Mouse (Mus musculus) MEL (cell line): ENCODE data around the gene Rpn1. TPM values are rescaled to one million over a fixed set of nuclear protein-coding genes. Genes with fewer than 3 reads are reported as not detected.

Experiments used
- DNase-seq: peaks from one replicate; pipeline ENCODE4 v3.0.0; 2011; ENCODE audit warnings: low read depth, low spot score
- H3K27ac ChIP-seq: 2 replicates; pipeline ENCODE4 v1.5.1; 2012; ENCODE audit warnings: low read depth, mild to moderate bottlenecking, control low read depth, low read length, moderate library complexity; ENCODE audit not compliant: control insufficient read depth
- H3K27me3 ChIP-seq, 2 experiments: fragments of 150-350 bp in 1 of 2; sonication (generic) in 1 of 2; 2 replicates each; pipeline ENCODE4 v1.6.1; 2012; ENCODE audit warnings: low read length in 2 of 2, mild to moderate bottlenecking in 2 of 2, improper control_type of control experiment in 1 of 2, moderate library complexity in 1 of 2; ENCODE audit not compliant: insufficient read depth in 2 of 2, control insufficient read depth in 1 of 2
- H3K36me3 ChIP-seq, 2 experiments: 2 replicates each; pipeline ENCODE4 v1.6.1; 2012 to 2014; ENCODE audit warnings: low read length in 2 of 2, improper control_type of control experiment in 1 of 2, inconsistent platforms in 1 of 2, mild to moderate bottlenecking in 1 of 2; ENCODE audit not compliant: insufficient read depth in 2 of 2, control insufficient read depth in 1 of 2
- H3K4me1 ChIP-seq, 2 experiments: fragments of 150-350 bp in 1 of 2; sonication (generic) in 1 of 2; 2 replicates each; pipeline ENCODE4 v1.6.1; 2012; ENCODE audit warnings: low read length in 2 of 2, improper control_type of control experiment in 1 of 2, mild to moderate bottlenecking in 1 of 2; ENCODE audit not compliant: insufficient read depth in 2 of 2, control insufficient read depth in 1 of 2
- H3K4me3 ChIP-seq, 2 experiments: fragments of 150-350 bp in 1 of 2; sonication (generic) in 1 of 2; 2 replicates each; pipeline ENCODE4 v1.5.1; 2012; ENCODE audit warnings: low read depth in 2 of 2, low read length in 2 of 2, mild to moderate bottlenecking in 2 of 2, moderate library complexity in 2 of 2, control low read depth in 1 of 2, improper control_type of control experiment in 1 of 2; ENCODE audit not compliant: control insufficient read depth in 1 of 2, insufficient read depth in 1 of 2
- H3K79me2 ChIP-seq: 2 replicates; pipeline ENCODE4 v1.6.1; 2012; ENCODE audit warnings: mild to moderate bottlenecking, low read length, moderate library complexity; ENCODE audit not compliant: control insufficient read depth, poor library complexity, insufficient read depth
- H3K9ac ChIP-seq: 2 replicates; pipeline ENCODE4 v1.6.1; 2012; ENCODE audit warnings: low read depth, mild to moderate bottlenecking, control low read depth, low read length, moderate library complexity; ENCODE audit not compliant: control insufficient read depth, poor library complexity, severe bottlenecking
- H3K9me3 ChIP-seq: fragments of 150-350 bp; sonication (generic); replicated peaks from 2 replicates; pipeline ENCODE4 v1.6.1; 2012; ENCODE audit warnings: mild to moderate bottlenecking, low read length, improper control_type of control experiment, moderate library complexity; ENCODE audit not compliant: insufficient read depth
- CHD1 ChIP-seq: IDR thresholded peaks from 2 replicates; pipeline ENCODE4 v1.6.1; 2012; ENCODE audit warnings: low read depth, mild to moderate bottlenecking, inconsistent platforms, low read length, improper control_type of control experiment
- CTCF ChIP-seq, 3 experiments: IDR thresholded peaks in 2 of 3; conservative IDR thresholded peaks in 1 of 3; 2 replicates each; pipeline ENCODE4 v1.5.1; 2011 to 2012; ENCODE audit warnings: low read length in 3 of 3, low read depth in 2 of 3, mild to moderate bottlenecking in 2 of 3, improper control_type of control experiment in 1 of 3, inconsistent platforms in 1 of 3, mixed read lengths in 1 of 3, moderate library complexity in 1 of 3; ENCODE audit not compliant: control insufficient read depth in 1 of 3, insufficient read depth in 1 of 3, poor library complexity in 1 of 3, severe bottlenecking in 1 of 3
- ELF1 ChIP-seq: IDR thresholded peaks from 2 replicates; pipeline ENCODE4 v1.6.1; 2014; ENCODE audit warnings: low read depth, mild to moderate bottlenecking, inconsistent platforms, low read length, improper control_type of control experiment, moderate library complexity
- EP300 ChIP-seq, 2 experiments: IDR thresholded peaks; 2 replicates each; pipeline ENCODE4 v1.6.1; 2011; ENCODE audit warnings: improper control_type of control experiment in 2 of 2, low read length in 2 of 2, low read depth in 1 of 2, mild to moderate bottlenecking in 1 of 2
- ETS1 ChIP-seq: IDR thresholded peaks from 2 replicates; pipeline ENCODE4 v1.6.1; 2012; ENCODE audit warnings: low read depth, mild to moderate bottlenecking, inconsistent platforms, low read length, improper control_type of control experiment, moderate library complexity
- GATA1 ChIP-seq: IDR thresholded peaks from 2 replicates; pipeline ENCODE4 v1.6.1; 2011; ENCODE audit warnings: low read depth, low read length, improper control_type of control experiment
- HCFC1 ChIP-seq: IDR thresholded peaks from 2 replicates; pipeline ENCODE4 v1.6.1; 2012; ENCODE audit warnings: low read depth, mild to moderate bottlenecking, inconsistent platforms, low read length, improper control_type of control experiment, moderate library complexity
- JUND ChIP-seq: IDR thresholded peaks from 2 replicates; pipeline ENCODE4 v1.6.1; 2011; ENCODE audit warnings: low read depth, mild to moderate bottlenecking, improper control_type of control experiment, low read length
- KAT2A ChIP-seq: conservative IDR thresholded peaks from 2 replicates; pipeline ENCODE4 v1.6.1; 2012; ENCODE audit warnings: low read depth, low read length, improper control_type of control experiment, inconsistent platforms
- MEF2A ChIP-seq: IDR thresholded peaks from 2 replicates; pipeline ENCODE4 v1.6.1; 2014; ENCODE audit warnings: low read depth, mild to moderate bottlenecking, inconsistent platforms, low read length, improper control_type of control experiment; ENCODE audit not compliant: poor library complexity, insufficient replicate concordance, severe bottlenecking; ENCODE audit errors: extremely low read depth
- MXI1 ChIP-seq: IDR thresholded peaks from 2 replicates; pipeline ENCODE4 v1.6.1; 2011; ENCODE audit warnings: mild to moderate bottlenecking, low read depth, low read length, improper control_type of control experiment
- MYB ChIP-seq: IDR thresholded peaks from 2 replicates; pipeline ENCODE4 v1.6.1; 2011; ENCODE audit warnings: mild to moderate bottlenecking, low read depth, low read length, improper control_type of control experiment
- NRF1 ChIP-seq: IDR thresholded peaks from 2 replicates; pipeline ENCODE4 v1.6.1; 2014; ENCODE audit warnings: low read depth, mild to moderate bottlenecking, inconsistent platforms, low read length, improper control_type of control experiment, moderate library complexity; ENCODE audit not compliant: poor library complexity, insufficient read depth, severe bottlenecking
- POLR2A ChIP-seq, 2 experiments: IDR thresholded peaks; 2 replicates each; pipeline ENCODE4 v1.6.1; 2011 to 2012; ENCODE audit warnings: low read length in 2 of 2, mild to moderate bottlenecking in 2 of 2, control low read depth in 1 of 2, improper control_type of control experiment in 1 of 2, low read depth in 1 of 2, moderate library complexity in 1 of 2; ENCODE audit not compliant: control insufficient read depth in 1 of 2, insufficient read depth in 1 of 2, poor library complexity in 1 of 2
- POLR2AphosphoS2 ChIP-seq: IDR thresholded peaks from 2 replicates; pipeline ENCODE4 v1.6.1; 2011; ENCODE audit warnings: low read length, improper control_type of control experiment
- POLR2AphosphoS5 ChIP-seq: IDR thresholded peaks from 2 replicates; pipeline ENCODE4 v1.6.1; 2012; ENCODE audit warnings: low read depth, borderline replicate concordance, mild to moderate bottlenecking, inconsistent platforms, low read length, moderate library complexity, mixed read lengths
- RAD21 ChIP-seq: IDR thresholded peaks from 2 replicates; pipeline ENCODE4 v1.6.1; 2011; ENCODE audit warnings: mild to moderate bottlenecking, low read depth, low read length, improper control_type of control experiment
- SIN3A ChIP-seq: IDR thresholded peaks from 2 replicates; pipeline ENCODE4 v1.6.1; 2012; ENCODE audit warnings: low read length, improper control_type of control experiment, inconsistent platforms
- SMC3 ChIP-seq: IDR thresholded peaks from 2 replicates; pipeline ENCODE4 v1.6.1; 2011; ENCODE audit warnings: low read depth, low read length, improper control_type of control experiment
- USF1 ChIP-seq: IDR thresholded peaks from 2 replicates; pipeline ENCODE4 v1.6.1; 2014; ENCODE audit warnings: low read depth, mild to moderate bottlenecking, inconsistent platforms, low read length, improper control_type of control experiment, moderate library complexity
- USF2 ChIP-seq, 2 experiments: IDR thresholded peaks; 2 replicates each; pipeline ENCODE4 v1.6.1; 2011 to 2012; ENCODE audit warnings: improper control_type of control experiment in 2 of 2, low read length in 2 of 2, borderline replicate concordance in 1 of 2, inconsistent platforms in 1 of 2, low read depth in 1 of 2, mild to moderate bottlenecking in 1 of 2; ENCODE audit not compliant: insufficient read depth in 1 of 2
- ZC3H11A ChIP-seq: IDR thresholded peaks from 2 replicates; pipeline ENCODE4 v1.6.1; 2012; ENCODE audit warnings: low read depth, mild to moderate bottlenecking, inconsistent platforms, low read length, improper control_type of control experiment
- ZKSCAN1 ChIP-seq: IDR thresholded peaks from 2 replicates; pipeline ENCODE4 v1.6.1; 2012; ENCODE audit warnings: low read depth, mild to moderate bottlenecking, inconsistent platforms, low read length, improper control_type of control experiment, moderate library complexity
- ZMIZ1 ChIP-seq: IDR thresholded peaks from 2 replicates; pipeline ENCODE4 v1.6.1; 2012; ENCODE audit warnings: low read depth, mild to moderate bottlenecking, inconsistent platforms, low read length, improper control_type of control experiment, moderate library complexity
- polyA plus RNA-seq, 2 experiments: library from polyadenylated mRNA; stranded (reverse) in 1 of 2; unstranded in 1 of 2; fragments of >175 nt in 1 of 2; fragments of >200 nt in 1 of 2; gene quantifications; 2 replicates each; pipeline versions ENCODE4 v1.2.1 to v1.2.4; 2012; ENCODE audit warnings: low replicate concordance in 2 of 2, low read depth in 1 of 2; ENCODE audit not compliant: insufficient read length in 2 of 2, insufficient read depth in 1 of 2, missing spikeins in 1 of 2
- total RNA-seq: library from RNA; depleted of rRNA; stranded (reverse); fragments of 300-350 nt; gene quantifications from 2 replicates; pipeline ENCODE4 v1.2.3, GENCODE M21; 2012

The Rpn1 gene
- total and polyA plus RNA-seq, 3 experiments, result 289 to 412 (median 361) TPM

DNA sequence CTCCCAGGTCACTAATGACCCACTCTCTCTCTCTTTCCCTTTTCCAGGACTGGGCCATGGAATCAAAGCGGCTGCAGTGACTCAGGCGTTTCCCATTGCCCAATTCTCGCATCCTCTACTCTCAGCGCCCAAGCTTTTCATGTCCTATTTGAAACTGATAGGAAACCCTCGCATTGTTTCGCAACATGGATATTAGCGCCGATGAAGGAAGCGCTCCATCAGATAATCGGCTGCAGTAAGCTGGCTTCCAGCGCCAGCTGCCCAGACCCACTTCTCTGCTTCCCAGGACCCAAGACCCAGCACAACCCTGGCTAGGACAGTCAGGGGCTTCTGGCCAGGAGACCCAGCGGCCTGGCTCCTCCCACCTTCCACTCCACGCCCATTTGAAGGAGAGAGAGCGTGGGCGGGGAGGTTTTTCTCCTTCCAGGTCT is 51.9 kb downstream of the Rpn1 start:
- H3K4me1 ChIP-seq, result peaks cover 0 to 8% of the 10 kb centered on the region in 2 experiments; a peak in 2 of 4 replicates
- H3K27me3 ChIP-seq, result no peaks in the 10 kb centered on the region
- TF ChIP-seq ETS1, result no peak
- no peak for TF ChIP-seq SIN3A
- TF ChIP-seq GATA1, result peak; percentile 55; the same call in 1 of the 2 replicates
- TF ChIP-seq, all 39 proteins: peak for 1
- Histone ChIP-seq H3K79me2 (no peaks in the 10 kb centered on the region), H3K4me3 (peak overlapping the region; percentile 51 to 56), H3K9ac (peak overlapping the region; percentile 42), H3K36me3 (peaks cover 0 to 3% of the 10 kb centered on the region in 2 experiments; a peak in 1 of 4 replicates), H3K27ac (no peak overlapping the region), H3K9me3 (no peaks in the 10 kb centered on the region)
- peak; percentile 48 for DNase-seq

DNA sequence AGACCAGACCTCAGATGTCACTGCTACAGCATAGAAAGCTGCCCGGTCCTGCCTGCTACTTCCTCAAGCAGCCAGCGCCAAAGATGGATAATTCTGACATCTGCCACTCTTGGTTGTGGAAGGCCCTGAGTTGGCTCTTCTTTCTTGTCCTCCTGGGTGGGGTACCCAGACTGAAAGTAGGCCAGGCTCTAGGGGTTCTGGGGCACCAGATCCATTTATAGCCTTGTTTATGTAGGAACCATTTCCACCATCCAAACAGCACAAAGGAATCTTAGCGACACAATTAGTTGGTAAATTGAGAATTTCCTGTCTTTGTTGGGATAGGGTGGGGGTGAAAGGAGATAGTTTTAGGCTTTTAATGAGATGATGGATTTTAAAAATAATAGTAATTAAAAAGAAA is 54.2 kb downstream of the Rpn1 start:
- no peaks in the 10 kb centered on the region for H3K9me3 ChIP-seq
- no peaks in the 10 kb centered on the region for H3K27me3 ChIP-seq
- no peak overlapping the region for H3K4me3 ChIP-seq
- H3K27ac ChIP-seq, result no peak overlapping the region
- H3K79me2 ChIP-seq, result no peaks in the 10 kb centered on the region
- no peak for DNase-seq
- no peak overlapping the region for H3K9ac ChIP-seq
- TF ChIP-seq POLR2A (IDR thresholded peaks at IDR 0.05; ENCODE audit: control insufficient read depth in 1 of 2, insufficient read depth in 1 of 2, low read depth in 1 of 2, low read length in 2 of 2, poor library complexity in 1 of 2) (no peak), CHD1 (no peak), MEF2A (no peak), JUND (no peak), POLR2AphosphoS2 (no peak), EP300 (IDR thresholded peaks at IDR 0.05; ENCODE audit: low read depth in 1 of 2, low read length in 2 of 2) (no peak), CTCF (IDR thresholded peaks at IDR 0.05 in 2 of 3, conservative IDR thresholded peaks at IDR 0.05 in 1 of 3; ENCODE audit: control insufficient read depth in 1 of 3, insufficient read depth in 1 of 3, low read depth in 2 of 3, low read length in 3 of 3, poor library complexity in 1 of 3, severe bottlenecking in 1 of 3) (no peak), ZMIZ1 (no peak), ELF1 (no peak), ZC3H11A (no peak)
- peaks cover 0 to 3% of the 10 kb centered on the region in 2 experiments; a peak in 1 of 4 replicates for H3K36me3 ChIP-seq
- H3K4me1 ChIP-seq, result peaks cover 0 to 8% of the 10 kb centered on the region in 2 experiments; a peak in 2 of 4 replicates

DNA sequence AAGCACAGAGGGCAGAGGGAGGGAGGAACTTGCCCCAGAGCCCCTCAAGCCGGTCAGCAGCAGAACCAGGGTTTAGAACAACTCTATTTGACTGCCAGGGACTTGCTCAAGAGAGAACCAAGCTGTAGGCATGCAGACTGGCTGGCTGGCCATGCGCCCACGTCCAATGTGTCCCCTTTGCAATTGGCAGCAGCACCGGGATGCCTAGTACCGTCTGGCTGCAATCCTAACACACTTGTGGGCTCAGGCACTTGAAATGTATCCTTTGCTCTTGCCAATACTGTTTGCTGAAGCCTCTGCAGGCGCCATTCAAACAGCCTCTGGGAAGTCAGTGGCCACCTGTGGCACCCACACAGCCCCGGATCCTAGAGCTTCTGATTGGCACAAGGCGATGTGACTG is 56.0 kb downstream of the Rpn1 start:
- Histone ChIP-seq H3K9me3 (no peaks in the 10 kb centered on the region), H3K4me1 (peaks cover 0 to 8% of the 10 kb centered on the region in 2 experiments; a peak in 2 of 4 replicates), H3K27me3 (no peaks in the 10 kb centered on the region), H3K27ac (no peak overlapping the region), H3K9ac (no peak overlapping the region), H3K36me3 (peaks cover 0 to 3% of the 10 kb centered on the region in 2 experiments; a peak in 1 of 4 replicates), H3K79me2 (no peaks in the 10 kb centered on the region), H3K4me3 (no peak overlapping the region)
- DNase-seq, result no peak
- TF ChIP-seq USF1 (no peak), KAT2A (no peak), JUND (no peak), MYB (no peak), MEF2A (no peak), CHD1 (no peak), HCFC1 (no peak), ZKSCAN1 (no peak), USF2 (IDR thresholded peaks at IDR 0.05; ENCODE audit: borderline replicate concordance in 1 of 2, insufficient read depth in 1 of 2, low read depth in 1 of 2, low read length in 2 of 2) (no peak), SMC3 (no peak), ELF1 (no peak), POLR2AphosphoS5 (no peak), NRF1 (no peak), MXI1 (no peak), EP300 (IDR thresholded peaks at IDR 0.05; ENCODE audit: low read depth in 1 of 2, low read length in 2 of 2) (no peak), RAD21 (no peak)
